ENCODE assay signal across 12 mouse cellular contexts in the genomic region with DNA sequence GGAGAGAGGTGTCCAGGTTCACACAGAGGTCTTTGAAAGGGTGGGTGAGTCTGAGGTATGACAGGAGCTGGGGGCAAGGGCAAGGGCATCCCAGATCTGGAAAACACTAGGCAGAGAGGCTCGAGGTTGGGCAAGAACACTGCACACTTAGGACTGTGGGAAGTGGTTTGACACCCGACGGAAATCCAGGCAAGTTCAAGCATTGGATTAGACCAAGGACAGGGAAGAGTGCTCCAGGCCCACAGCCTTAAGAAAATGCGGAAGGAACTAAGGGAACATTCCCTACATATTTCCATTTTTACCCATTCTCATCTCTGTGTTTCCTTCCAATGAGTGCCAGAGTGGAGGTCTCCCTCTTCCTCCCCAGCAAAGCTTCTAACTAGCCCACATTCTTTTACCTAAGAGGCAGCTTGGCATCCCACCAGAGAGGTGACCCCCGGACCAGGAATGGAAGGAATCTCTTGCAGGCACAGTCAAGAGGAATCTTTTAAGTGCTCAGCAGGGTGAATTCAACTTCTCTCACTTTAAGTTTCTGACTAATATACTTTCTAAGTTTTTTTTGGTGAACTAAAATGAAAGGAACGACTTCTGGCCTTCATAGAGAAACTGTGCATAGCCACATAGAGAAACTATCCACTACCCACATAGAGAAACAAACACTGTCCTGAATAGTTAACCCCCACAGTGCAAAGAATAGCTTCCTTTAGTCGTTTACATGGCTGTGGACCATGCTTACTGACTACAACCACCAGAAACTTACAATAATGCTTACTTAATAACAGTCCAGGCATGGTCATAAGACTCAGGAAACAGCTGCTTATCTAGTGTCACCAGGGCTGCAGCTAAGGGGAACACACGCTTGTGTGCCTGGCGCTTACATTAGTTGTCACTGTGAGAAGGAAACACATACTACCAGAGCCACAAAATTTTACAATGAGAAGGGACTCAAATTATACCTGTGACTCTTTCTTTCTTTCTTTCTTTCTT.
DNase-seq lines count a peak whose midpoint lies in the region; ATAC-seq and TF ChIP-seq lines count a peak whose summit lies in the region.
"Had no signal": no experiment of that assay in that cellular context is flagged by ENCODE, and none has a peak within 500 bp of the region (broad histone marks: within the 10 kb centered on the region; RNA-seq: fewer than 3 reads in every experiment).

No protein-coding gene starts in this region.

- H3K9ac ChIP-seq in forebrain, embryonic 11.5 days (ENCODE audit: low read length), result no peak overlapping the region
- no peak overlapping the region for H3K9ac ChIP-seq in forebrain, postnatal 0 days
- no peak overlapping the region for H3K9ac ChIP-seq in heart, embryonic 11.5 days (ENCODE audit: low read depth, low read length)
- no peak overlapping the region for H3K9ac ChIP-seq in liver, embryonic 12.5 days
- H3K9ac ChIP-seq: midbrain, embryonic 12.5 days had no signal

- no peaks in the 10 kb centered on the region for H3K36me3 ChIP-seq in forebrain, embryonic 11.5 days (ENCODE audit: control insufficient read depth, insufficient read depth, low read length)
- H3K36me3 ChIP-seq in forebrain, postnatal 0 days (ENCODE audit: insufficient read depth), result no peaks in the 10 kb centered on the region
- H3K36me3 ChIP-seq in heart, embryonic 11.5 days (ENCODE audit: control insufficient read depth, insufficient read depth, low read length), result no peaks in the 10 kb centered on the region
- no peaks in the 10 kb centered on the region for H3K36me3 ChIP-seq in liver, embryonic 12.5 days
- H3K36me3 ChIP-seq: midbrain, embryonic 12.5 days had no signal

- no peaks in the 10 kb centered on the region for H3K4me1 ChIP-seq in forebrain, embryonic 11.5 days (replicated peaks; ENCODE audit: control insufficient read depth, insufficient read depth, low read length)
- no peaks in the 10 kb centered on the region for H3K4me1 ChIP-seq in forebrain, postnatal 0 days (ENCODE audit: insufficient read depth)
- H3K4me1 ChIP-seq in heart, embryonic 11.5 days (ENCODE audit: control insufficient read depth, insufficient read depth, low read length), result peaks cover 17% of the 10 kb centered on the region
- H3K4me1 ChIP-seq in liver, embryonic 12.5 days, result peaks cover 4% of the 10 kb centered on the region; the same call in 1 of the 2 replicates
- H3K4me1 ChIP-seq: midbrain, embryonic 12.5 days had no signal

- no peaks in the 10 kb centered on the region for H3K27me3 ChIP-seq in forebrain, embryonic 11.5 days (ENCODE audit: control insufficient read depth, insufficient read depth, low read length)
- H3K27me3 ChIP-seq in forebrain, postnatal 0 days (ENCODE audit: insufficient read depth, low read length), result no peaks in the 10 kb centered on the region
- H3K27me3 ChIP-seq in heart, embryonic 11.5 days (ENCODE audit: control insufficient read depth, insufficient read depth, low read length), result no peaks in the 10 kb centered on the region
- H3K27me3 ChIP-seq in liver, embryonic 12.5 days (replicated peaks), result no peaks in the 10 kb centered on the region
- H3K27me3 ChIP-seq: midbrain, embryonic 12.5 days had no signal

- H3K9me3 ChIP-seq in forebrain, embryonic 11.5 days (ENCODE audit: control insufficient read depth, low read length), result no peaks in the 10 kb centered on the region
- no peaks in the 10 kb centered on the region for H3K9me3 ChIP-seq in forebrain, postnatal 0 days (ENCODE audit: low read length)
- no peaks in the 10 kb centered on the region for H3K9me3 ChIP-seq in heart, embryonic 11.5 days (replicated peaks; ENCODE audit: control insufficient read depth, low read length)
- H3K9me3 ChIP-seq in liver, embryonic 12.5 days (replicated peaks), result no peaks in the 10 kb centered on the region
- H3K9me3 ChIP-seq: midbrain, embryonic 12.5 days had no signal

- H3K27ac ChIP-seq in forebrain, embryonic 11.5 days (ENCODE audit: low read depth, low read length), result 0 out of 2 replicates have a peak overlapping the region, but pooled peaks have one; percentile 2
- H3K27ac ChIP-seq in forebrain, postnatal 0 days (ENCODE audit: low read depth, low read length), result no peak overlapping the region
- peak overlapping the region; percentile 35; the same call in 1 of the 2 replicates for H3K27ac ChIP-seq in heart, embryonic 11.5 days (ENCODE audit: low read depth, low read length)
- no peak overlapping the region for H3K27ac ChIP-seq in liver, embryonic 12.5 days
- H3K27ac ChIP-seq: midbrain, embryonic 12.5 days had no signal

- H3K4me3 ChIP-seq in forebrain, embryonic 11.5 days (ENCODE audit: low read depth, low read length), result no peak overlapping the region
- no peak overlapping the region for H3K4me3 ChIP-seq in forebrain, postnatal 0 days (ENCODE audit: low read depth, low read length)
- no peak overlapping the region for H3K4me3 ChIP-seq in heart, embryonic 11.5 days (ENCODE audit: low read depth, low read length)
- H3K4me3 ChIP-seq in liver, embryonic 12.5 days, result no peak overlapping the region
- H3K4me3 ChIP-seq: midbrain, embryonic 12.5 days had no signal

- H3K4me2 ChIP-seq in forebrain, embryonic 11.5 days (ENCODE audit: low read depth, low read length, severe bottlenecking), result no peak overlapping the region
- no peak overlapping the region for H3K4me2 ChIP-seq in forebrain, postnatal 0 days (ENCODE audit: low read depth)
- no peak overlapping the region for H3K4me2 ChIP-seq in heart, embryonic 11.5 days
- no peak overlapping the region for H3K4me2 ChIP-seq in liver, embryonic 12.5 days
- H3K4me2 ChIP-seq: midbrain, embryonic 12.5 days had no signal

- peak; percentile 44 for DNase-seq in forebrain, embryonic 11.5 days (ENCODE audit: low spot score)
- no peak for DNase-seq in forebrain, postnatal 0 days
- peak; percentile 89 for DNase-seq in 416B (ENCODE audit: low read depth)
- no peak for DNase-seq in cerebellum, postnatal 14 days
- no peak for DNase-seq in spleen, postnatal 4 days (ENCODE audit: low spot score in 2 of 2)
- DNase-seq: embryo, embryonic 11 days; gastrocnemius, postnatal 14 days had no signal

- no peak for ATAC-seq in forebrain, embryonic 11.5 days (replicated peaks; ENCODE audit: low FRiP score)
- ATAC-seq in forebrain, postnatal 0 days, result no peak
- no peak for ATAC-seq in heart, embryonic 11.5 days (replicated peaks; ENCODE audit: insufficient number of reproducible peaks, low FRiP score, low TSS enrichment)
- peak; percentile 83 for ATAC-seq in liver, embryonic 12.5 days
- ATAC-seq in cerebellum, adult (ENCODE audit: insufficient number of reproducible peaks, low FRiP score, low TSS enrichment), result no peak
- ATAC-seq: intestine, postnatal 0 days had no signal

- no peak for TF ChIP-seq CTCF in forebrain, postnatal 0 days (IDR thresholded peaks at IDR 0.05; ENCODE audit: low read depth)

- 83% methylated on average over 9 of the region's 9 CpGs for WGBS in forebrain, embryonic 11.5 days
- WGBS in forebrain, postnatal 0 days, result 81% methylated on average over 9 of the region's 9 CpGs
- WGBS in heart, embryonic 11.5 days (ENCODE audit: insufficient replicate concordance), result 50% methylated on average over 9 of the region's 9 CpGs
- WGBS in liver, embryonic 12.5 days (ENCODE audit: insufficient replicate concordance), result 39% methylated on average over 9 of the region's 9 CpGs

Comparison
In these comparisons a context has a peak if more than half of its experiments do, and no peak if none do; other contexts are left out.
1. DNase-seq: peak in forebrain, embryonic 11.5 days (single experiment) and 416B (single experiment); none in forebrain, postnatal 0 days (single experiment), cerebellum, postnatal 14 days (0 of 2) and spleen, postnatal 4 days (0 of 2).
2. H3K27ac ChIP-seq: peak in forebrain, embryonic 11.5 days (single experiment) and heart, embryonic 11.5 days (single experiment); none in forebrain, postnatal 0 days (single experiment) and liver, embryonic 12.5 days (single experiment).